Mouse (Mus musculus) bone marrow, adult 2 months (tissue): ENCODE data around the gene Hist1h3d.
A peak's percentile ranks its signal among the peaks of the same experiment; 100 is the strongest.
"Not testable (repeated sequence)": the region's sequence is repeated elsewhere in the genome, so short reads cannot be mapped to it uniquely, and the experiment has no call there.

Experiments
- CTCF ChIP-seq: fragments of 200-500 bp; IDR thresholded peaks from 2 replicates; pipeline ENCODE4 v1.5.1; 2011; ENCODE audit warnings: low read length, control low read depth; ENCODE audit not compliant: control insufficient read depth, insufficient read depth
- POLR2A ChIP-seq: fragments of 200-500 bp; IDR thresholded peaks from 2 replicates; pipeline ENCODE4 v1.6.1; 2011; ENCODE audit warnings: low read depth, mild to moderate bottlenecking, control low read depth, low read length, borderline replicate concordance; ENCODE audit not compliant: control insufficient read depth

GRCm38 (mm10) chr13:23535137-23536075 is 40.2 kb upstream of the Hist1h3d start, which contains the start of gene Hist1h3g:
- peak; percentile 98 for TF ChIP-seq POLR2A
- TF ChIP-seq CTCF = not testable (repeated sequence)
